Comparison of ENCODE assay signal across 20 mouse cellular contexts in the genomic region with DNA sequence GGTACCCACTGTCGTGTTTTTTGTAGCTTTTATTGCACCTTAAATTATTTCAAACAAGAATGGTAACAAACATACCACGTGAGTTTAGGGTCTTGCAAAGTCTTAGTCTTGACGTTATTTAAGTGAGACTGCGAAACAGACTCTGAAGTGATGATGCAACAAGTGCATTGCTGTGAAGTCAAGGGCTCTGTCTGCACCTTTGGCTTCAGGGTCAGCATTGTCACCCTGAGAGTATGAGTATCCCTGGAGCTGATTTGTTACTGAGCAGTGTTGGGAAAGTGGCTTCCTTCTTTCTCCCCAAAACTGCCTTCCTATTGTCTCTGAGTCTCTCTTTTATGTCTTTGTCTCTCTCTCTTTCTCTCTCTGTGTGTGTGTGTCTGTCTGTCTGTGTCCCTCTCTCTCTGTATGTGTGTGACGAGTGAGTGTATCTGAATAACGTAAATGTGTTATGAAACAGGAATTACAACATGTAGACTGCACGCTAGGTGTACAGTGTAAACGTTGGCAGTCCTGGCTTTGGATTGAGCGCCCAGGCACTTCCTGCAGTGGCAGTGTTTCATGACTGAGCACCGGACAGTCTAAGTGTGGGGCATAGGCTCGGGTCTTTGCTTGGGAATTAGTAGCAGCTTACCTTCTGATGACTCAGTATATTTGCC. TPM values are rescaled to one million over a fixed set of nuclear protein-coding genes. Genes with fewer than 3 reads are reported as not detected.
A peak's percentile ranks its signal among the peaks of the same experiment; 100 is the strongest.
DNase-seq lines count a peak whose midpoint lies in the region; ATAC-seq and TF ChIP-seq lines count a peak whose summit lies in the region.
"Had no signal": no experiment of that assay in that cellular context is flagged by ENCODE, and none has a peak within 500 bp of the region (broad histone marks: within the 10 kb centered on the region; RNA-seq: fewer than 3 reads in every experiment).

No protein-coding gene starts in this region.

- no peak for TF ChIP-seq EP300 in heart, postnatal 0 days (IDR thresholded peaks at IDR 0.05; ENCODE audit: low read depth)
- no peak for TF ChIP-seq EP300 in liver, embryonic 14.5 days (IDR thresholded peaks at IDR 0.05; ENCODE audit: low read depth)

- peaks cover 32% of the 10 kb centered on the region for H3K4me1 ChIP-seq in heart, postnatal 0 days (ENCODE audit: control insufficient read depth, insufficient read depth)
- H3K4me1 ChIP-seq in heart, embryonic 11.5 days (ENCODE audit: control insufficient read depth, insufficient read depth, low read length) = peaks cover 27% of the 10 kb centered on the region
- H3K4me1 ChIP-seq in midbrain, embryonic 11.5 days (ENCODE audit: control insufficient read depth, insufficient read depth, low read length) = peaks cover 10% of the 10 kb centered on the region
- H3K4me1 ChIP-seq in midbrain, embryonic 15.5 days = no peaks in the 10 kb centered on the region; the same call in 1 of the 2 replicates
- peaks cover 0 to 5% of the 10 kb centered on the region in 2 experiments; a peak in 1 of 4 replicates for H3K4me1 ChIP-seq in liver, embryonic 14.5 days (replicated peaks; ENCODE audit: control insufficient read depth in 2 of 2, insufficient read depth in 2 of 2, low read length in 1 of 2)
- peaks cover 8% of the 10 kb centered on the region for H3K4me1 ChIP-seq in olfactory bulb, adult 2 months (ENCODE audit: control insufficient read depth, insufficient read depth, low read length)

- H3K27me3 ChIP-seq in heart, postnatal 0 days (ENCODE audit: control insufficient read depth, insufficient read depth, low read length) = no peaks in the 10 kb centered on the region
- H3K27me3 ChIP-seq in heart, embryonic 11.5 days (ENCODE audit: control insufficient read depth, insufficient read depth, low read length) = no peaks in the 10 kb centered on the region
- no peaks in the 10 kb centered on the region for H3K27me3 ChIP-seq in midbrain, embryonic 11.5 days (ENCODE audit: control insufficient read depth, insufficient read depth, low read length)
- H3K27me3 ChIP-seq in midbrain, embryonic 15.5 days (replicated peaks) = no peaks in the 10 kb centered on the region
- no peaks in the 10 kb centered on the region for H3K27me3 ChIP-seq in liver, embryonic 14.5 days (ENCODE audit: control insufficient read depth, insufficient read depth, low read length)
- H3K27me3 ChIP-seq: embryonic facial prominence, embryonic 13.5 days; heart, embryonic 15.5 days; neural tube, embryonic 12.5 days had no signal

- no peaks in the 10 kb centered on the region for H3K9me3 ChIP-seq in heart, postnatal 0 days (replicated peaks; ENCODE audit: control insufficient read depth, low read length)
- H3K9me3 ChIP-seq in heart, embryonic 11.5 days (replicated peaks; ENCODE audit: control insufficient read depth, low read length) = no peaks in the 10 kb centered on the region
- H3K9me3 ChIP-seq in midbrain, embryonic 11.5 days (ENCODE audit: control insufficient read depth, low read length) = no peaks in the 10 kb centered on the region
- H3K9me3 ChIP-seq in midbrain, embryonic 15.5 days = no peaks in the 10 kb centered on the region
- no peaks in the 10 kb centered on the region for H3K9me3 ChIP-seq in liver, embryonic 14.5 days (ENCODE audit: control insufficient read depth, low read length)
- H3K9me3 ChIP-seq: embryonic facial prominence, embryonic 13.5 days; heart, embryonic 15.5 days; neural tube, embryonic 12.5 days had no signal

- no peak for TF ChIP-seq POLR2A in olfactory bulb, adult 2 months (IDR thresholded peaks at IDR 0.05; ENCODE audit: insufficient read depth, low read depth, low read length)

- WGBS in heart, postnatal 0 days = 59% methylated on average over 11 of the region's 11 CpGs
- 73% methylated on average over 11 of the region's 11 CpGs for WGBS in heart, embryonic 11.5 days (ENCODE audit: insufficient replicate concordance)
- 59% methylated on average over 11 of the region's 11 CpGs for WGBS in midbrain, embryonic 11.5 days
- 53% methylated on average over 11 of the region's 11 CpGs for WGBS in midbrain, embryonic 15.5 days
- 68% methylated on average over 11 of the region's 11 CpGs for WGBS in liver, embryonic 14.5 days (ENCODE audit: insufficient replicate concordance)
- 55% methylated on average over 11 of the region's 11 CpGs for WGBS in olfactory bulb, adult 2 months

- no peak for ATAC-seq in heart, postnatal 0 days (ENCODE audit: insufficient read depth, low read depth)
- no peak for ATAC-seq in heart, embryonic 11.5 days (replicated peaks; ENCODE audit: insufficient number of reproducible peaks, low FRiP score, low TSS enrichment)
- ATAC-seq in midbrain, embryonic 11.5 days (ENCODE audit: low FRiP score) = 0 out of 2 replicates have a peak, but pooled peaks have one; percentile 43
- no peak for ATAC-seq in midbrain, embryonic 15.5 days (replicated peaks)
- ATAC-seq in liver, embryonic 14.5 days (ENCODE audit: insufficient read depth) = 0 out of 2 replicates have a peak, but pooled peaks have one; percentile 5

- no peak overlapping the region for H3K4me2 ChIP-seq in heart, postnatal 0 days (ENCODE audit: low read depth, low read length)
- no peak overlapping the region for H3K4me2 ChIP-seq in heart, embryonic 11.5 days
- no peak overlapping the region for H3K4me2 ChIP-seq in midbrain, embryonic 11.5 days
- no peak overlapping the region for H3K4me2 ChIP-seq in midbrain, embryonic 15.5 days
- 0 out of 2 replicates have a peak overlapping the region, but pooled peaks have one; percentile 3 for H3K4me2 ChIP-seq in liver, embryonic 14.5 days (ENCODE audit: low read depth)
- H3K4me2 ChIP-seq: embryonic facial prominence, embryonic 13.5 days; heart, embryonic 15.5 days; hindbrain, embryonic 14.5 days; lung, embryonic 14.5 days; neural tube, embryonic 12.5 days had no signal

- no peak overlapping the region for H3K4me3 ChIP-seq in heart, postnatal 0 days (ENCODE audit: low read depth, low read length)
- no peak overlapping the region for H3K4me3 ChIP-seq in heart, embryonic 11.5 days (ENCODE audit: low read depth, low read length)
- no peak overlapping the region for H3K4me3 ChIP-seq in midbrain, embryonic 11.5 days (ENCODE audit: low read depth, low read length)
- no peak overlapping the region for H3K4me3 ChIP-seq in midbrain, embryonic 15.5 days
- H3K4me3 ChIP-seq in liver, embryonic 14.5 days (ENCODE audit: insufficient read depth in 1 of 2, low read depth in 2 of 2, low read length in 2 of 2) = no peak overlapping the region
- H3K4me3 ChIP-seq in olfactory bulb, adult 2 months (ENCODE audit: insufficient read depth, low read depth, low read length) = no peak overlapping the region
- H3K4me3 ChIP-seq: embryonic facial prominence, embryonic 13.5 days; heart, embryonic 15.5 days; neural tube, embryonic 12.5 days had no signal

- H3K27ac ChIP-seq in heart, postnatal 0 days (ENCODE audit: low read depth) = peak overlapping the region; percentile 25; the same call in 1 of the 2 replicates
- H3K27ac ChIP-seq in heart, embryonic 11.5 days (ENCODE audit: low read depth, low read length) = no peak overlapping the region
- no peak overlapping the region for H3K27ac ChIP-seq in midbrain, embryonic 11.5 days (ENCODE audit: low read depth, low read length)
- H3K27ac ChIP-seq in midbrain, embryonic 15.5 days = no peak overlapping the region
- peak overlapping the region; percentile 7; the same call in 1 of the 2 replicates for H3K27ac ChIP-seq in liver, embryonic 14.5 days
- H3K27ac ChIP-seq in olfactory bulb, adult 2 months (ENCODE audit: insufficient read depth, low read depth, low read length) = peak overlapping the region; percentile 46
- H3K27ac ChIP-seq: embryonic facial prominence, embryonic 13.5 days; heart, embryonic 15.5 days; hindbrain, embryonic 14.5 days; neural tube, embryonic 12.5 days had no signal

- DNase-seq in heart, postnatal 0 days (ENCODE audit: low spot score) = no peak
- DNase-seq in midbrain, embryonic 11.5 days (ENCODE audit: low spot score, missing footprints) = no peak
- no peak for DNase-seq in liver, embryonic 14.5 days (ENCODE audit: low read depth in 3 of 3, low spot score in 3 of 3)
- DNase-seq in thymus, postnatal 0 days (ENCODE audit: low spot score) = no peak
- DNase-seq in thymus, adult 18-20 months = no peak
- DNase-seq: cerebellum, adult 8-10 months; heart, adult 18-20 months; kidney, adult 18-20 months; kidney, postnatal 4 days; left cerebral cortex, postnatal 4 days; lung, embryonic 14.5 days; lung, postnatal 4 days; right cerebral cortex, postnatal 25 days had no signal

- H3K36me3 ChIP-seq in heart, postnatal 0 days (replicated peaks; ENCODE audit: control insufficient read depth, insufficient read depth, low read length) = no peaks in the 10 kb centered on the region
- no peaks in the 10 kb centered on the region for H3K36me3 ChIP-seq in heart, embryonic 11.5 days (ENCODE audit: control insufficient read depth, insufficient read depth, low read length)
- H3K36me3 ChIP-seq in midbrain, embryonic 11.5 days (ENCODE audit: control insufficient read depth, insufficient read depth, low read length) = no peaks in the 10 kb centered on the region
- H3K36me3 ChIP-seq in midbrain, embryonic 15.5 days (replicated peaks) = no peaks in the 10 kb centered on the region
- no peaks in the 10 kb centered on the region for H3K36me3 ChIP-seq in liver, embryonic 14.5 days (replicated peaks; ENCODE audit: control insufficient read depth, insufficient read depth, low read depth)
- H3K36me3 ChIP-seq: embryonic facial prominence, embryonic 13.5 days; heart, embryonic 15.5 days; neural tube, embryonic 12.5 days had no signal

- H3K9ac ChIP-seq in heart, postnatal 0 days (replicated peaks; ENCODE audit: low read depth, low read length) = no peak overlapping the region
- H3K9ac ChIP-seq in heart, embryonic 11.5 days (ENCODE audit: low read depth, low read length) = no peak overlapping the region
- no peak overlapping the region for H3K9ac ChIP-seq in midbrain, embryonic 11.5 days (ENCODE audit: low read length)
- no peak overlapping the region for H3K9ac ChIP-seq in midbrain, embryonic 15.5 days
- no peak overlapping the region for H3K9ac ChIP-seq in liver, embryonic 14.5 days (replicated peaks)
- H3K9ac ChIP-seq: embryonic facial prominence, embryonic 13.5 days; heart, embryonic 15.5 days; hindbrain, embryonic 14.5 days; lung, embryonic 14.5 days; neural tube, embryonic 12.5 days had no signal

- no peak for TF ChIP-seq CTCF in heart, postnatal 0 days (IDR thresholded peaks at IDR 0.05; ENCODE audit: low read depth)
- TF ChIP-seq CTCF in liver, embryonic 14.5 days (IDR thresholded peaks at IDR 0.05; ENCODE audit: low read depth) = no peak
- no peak for TF ChIP-seq CTCF in olfactory bulb, adult 2 months (IDR thresholded peaks at IDR 0.05; ENCODE audit: insufficient read depth, low read depth, low read length)

RNA-seq across cellular contexts. Expression of gene Lgr4, which starts 18.4 kb away (rescaled TPM):
- total RNA-seq in heart, postnatal 0 days (2014; rRNA removed; ENCODE audit: low replicate concordance) = 49.7 and 61.2 TPM in 2 replicates
- 10.2 and 10.9 TPM in 2 replicates for polyA plus RNA-seq in heart, postnatal 0 days (2015; fragmentation: Nextera tagmentation; extraction: Ambion mirVana)
- 12.9 and 14.0 TPM in 2 replicates for polyA plus RNA-seq in heart, embryonic 11.5 days (2014; fragmentation: Nextera tagmentation; extraction: Ambion mirVana)
- 15.8 and 17.6 TPM in 2 replicates for polyA plus RNA-seq in midbrain, embryonic 11.5 days (2014; fragmentation: Nextera tagmentation; extraction: Ambion mirVana)
- 7.6 and 8.1 TPM in 2 replicates for polyA plus RNA-seq in midbrain, embryonic 15.5 days (2015; fragmentation: Nextera tagmentation; extraction: Ambion mirVana)
- polyA plus RNA-seq in liver, embryonic 14.5 days (2012; rRNA removed) = 2.9 and 3.0 TPM in 2 replicates
- polyA plus RNA-seq in liver, embryonic 14.5 days (2014; fragmentation: Nextera tagmentation; extraction: Ambion mirVana) = 3.9 and 4.2 TPM in 2 replicates
- not detected in 2 replicates for polyA plus RNA-seq in olfactory bulb, adult 2 months (2012; ENCODE audit: insufficient read depth, insufficient read length, low replicate concordance, missing spikeins)
- 4.3 and 5.1 TPM in 2 replicates for polyA plus RNA-seq in thymus, postnatal 0 days (2015; fragmentation: Nextera tagmentation; extraction: Ambion mirVana)

RNA-seq across cellular contexts. Expression of gene Lin7c, which starts 45.2 kb away (rescaled TPM):
- total RNA-seq in heart, postnatal 0 days (2014; rRNA removed; ENCODE audit: low replicate concordance) = 28.1 and 32.3 TPM in 2 replicates
- 27.8 and 28.2 TPM in 2 replicates for polyA plus RNA-seq in heart, postnatal 0 days (2015; fragmentation: Nextera tagmentation; extraction: Ambion mirVana)
- polyA plus RNA-seq in heart, embryonic 11.5 days (2014; fragmentation: Nextera tagmentation; extraction: Ambion mirVana) = 40.7 and 54.2 TPM in 2 replicates
- polyA plus RNA-seq in midbrain, embryonic 11.5 days (2014; fragmentation: Nextera tagmentation; extraction: Ambion mirVana) = 145 and 174 TPM in 2 replicates
- polyA plus RNA-seq in midbrain, embryonic 15.5 days (2015; fragmentation: Nextera tagmentation; extraction: Ambion mirVana) = 193 and 210 TPM in 2 replicates
- 5.2 and 7.2 TPM in 2 replicates for polyA plus RNA-seq in liver, embryonic 14.5 days (2012; rRNA removed)
- polyA plus RNA-seq in liver, embryonic 14.5 days (2014; fragmentation: Nextera tagmentation; extraction: Ambion mirVana) = 16.8 and 17.3 TPM in 2 replicates
- polyA plus RNA-seq in olfactory bulb, adult 2 months (2012; ENCODE audit: insufficient read depth, insufficient read length, low replicate concordance, missing spikeins) = not detected in 2 replicates
- polyA plus RNA-seq in thymus, postnatal 0 days (2015; fragmentation: Nextera tagmentation; extraction: Ambion mirVana) = 58.6 and 62.7 TPM in 2 replicates

Comparison
In these comparisons a context has a peak if more than half of its experiments do, and no peak if none do; other contexts are left out.
1. ATAC-seq: peak in midbrain, embryonic 11.5 days (single experiment) and liver, embryonic 14.5 days (single experiment); none in heart, postnatal 0 days (single experiment), heart, embryonic 11.5 days (single experiment) and midbrain, embryonic 15.5 days (single experiment).
2. H3K27ac ChIP-seq: peak in heart, postnatal 0 days (single experiment), liver, embryonic 14.5 days (single experiment) and olfactory bulb, adult 2 months (single experiment); none in heart, embryonic 11.5 days (single experiment), midbrain, embryonic 11.5 days (single experiment) and midbrain, embryonic 15.5 days (single experiment).